Mouse (Mus musculus) urinary bladder, postnatal 4 days (tissue): ENCODE measurements around the gene Btg4.

Experiments
- DNase-seq, 2 experiments: peaks; one replicate each; pipeline ENCODE4 v3.0.0; 2021 to 2022; ENCODE audit warnings: low spot score in 2 of 2

The Btg4 gene

DNA sequence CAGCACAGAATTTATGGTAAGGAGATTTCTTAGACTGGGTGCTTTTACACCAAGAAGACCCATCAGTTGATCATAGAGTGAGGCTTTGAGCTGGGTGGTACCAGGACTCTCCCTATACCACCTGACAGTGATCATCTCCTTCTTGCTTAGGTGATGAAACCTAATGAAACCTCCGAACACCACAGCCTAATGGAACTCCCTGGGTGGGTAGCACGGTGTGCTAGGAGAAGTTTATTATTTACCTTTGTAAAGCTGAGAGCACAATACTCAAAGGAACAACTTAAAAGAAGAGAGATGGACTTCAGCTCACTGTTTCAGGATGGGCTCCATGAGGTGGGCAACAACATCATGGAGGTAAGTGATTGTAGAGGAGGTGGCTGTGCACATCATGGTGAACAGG lies at the start of gene Btg4:
Gene Btg4 (plus strand): TSS at position 301 of the 400 bp plus-strand sequence.
- no peak for DNase-seq

DNA sequence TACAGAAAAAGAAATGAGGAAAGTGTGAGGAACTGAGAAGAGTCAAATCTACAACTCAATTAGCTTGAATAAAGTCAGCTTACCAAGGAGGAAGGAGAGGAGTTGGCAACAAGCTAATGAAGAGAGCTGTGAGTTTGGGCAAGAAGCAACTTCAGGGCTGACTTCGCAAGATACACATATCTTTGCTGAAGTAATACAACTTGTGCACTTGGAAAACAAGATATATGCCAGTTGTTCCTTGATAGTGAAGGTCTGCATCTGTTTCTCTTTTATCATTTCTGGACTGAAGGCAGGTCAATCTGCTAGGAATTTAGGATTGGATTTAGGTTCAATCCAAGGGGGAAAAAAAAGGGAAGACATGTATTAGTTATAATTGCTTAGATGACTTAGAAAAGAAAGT lies 47.1 kb upstream of the Btg4 start:
- DNase-seq = no peak

DNA sequence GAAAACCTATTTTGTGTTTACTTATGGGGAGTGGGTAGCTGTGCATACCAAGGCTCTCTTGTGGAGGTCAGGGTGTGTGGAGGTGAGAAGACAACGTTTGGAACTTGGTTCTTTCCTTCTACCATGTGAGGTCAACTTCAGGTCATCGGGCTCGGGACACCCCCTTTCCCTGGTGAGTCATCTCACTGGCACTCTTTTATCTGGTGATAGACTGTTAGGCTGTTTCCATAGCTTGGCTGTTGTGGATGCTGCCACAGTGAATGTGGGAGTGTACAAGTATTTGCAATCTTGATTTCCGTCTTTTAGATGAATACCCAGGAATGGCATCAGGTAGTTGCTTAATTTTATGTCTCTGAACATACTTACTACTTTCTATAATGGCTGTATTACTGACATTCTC lies 45.0 kb upstream of the Btg4 start:
- peak in 1 of 2 experiments; percentile 22 for DNase-seq

DNA sequence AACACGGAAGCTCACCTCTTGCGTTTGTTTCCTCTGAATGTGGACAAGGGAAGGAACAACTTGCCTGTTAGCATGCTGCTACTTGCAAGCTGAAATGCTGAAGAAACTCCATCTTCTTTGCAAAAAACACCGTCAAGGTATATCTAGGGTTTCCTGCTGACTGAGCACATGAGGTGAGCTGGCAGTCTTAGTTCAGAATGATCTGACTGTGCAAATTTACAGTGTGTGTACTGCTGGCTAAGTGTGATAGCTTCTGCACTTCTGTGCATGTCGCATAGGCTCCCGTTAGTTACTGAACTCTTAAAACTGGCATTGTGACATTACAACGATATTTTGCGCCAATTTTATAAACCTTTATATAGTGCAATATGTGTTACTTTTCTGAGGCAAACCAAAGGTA lies 41.0 kb upstream of the Btg4 start:
- DNase-seq = no peak

DNA sequence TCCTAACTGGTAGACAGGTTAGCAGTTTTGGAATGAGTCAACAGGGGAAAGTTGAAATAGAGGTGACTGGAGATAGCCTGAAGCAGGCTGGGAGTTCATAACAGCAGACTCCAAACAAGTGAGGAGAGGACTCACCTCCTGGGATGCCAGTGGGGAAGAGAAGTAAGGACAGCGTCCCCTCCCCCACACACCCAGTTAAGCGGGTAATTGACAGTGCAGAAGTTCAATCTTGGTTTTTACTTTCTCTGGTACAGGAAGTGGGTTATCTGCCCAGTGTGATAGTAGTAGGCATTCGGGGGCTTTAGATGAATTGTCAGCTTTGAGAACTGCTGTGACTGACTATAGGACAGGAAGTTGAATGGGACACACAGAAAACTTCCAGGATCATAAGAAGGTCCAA lies 40.4 kb upstream of the Btg4 start:
- no peak for DNase-seq

DNA sequence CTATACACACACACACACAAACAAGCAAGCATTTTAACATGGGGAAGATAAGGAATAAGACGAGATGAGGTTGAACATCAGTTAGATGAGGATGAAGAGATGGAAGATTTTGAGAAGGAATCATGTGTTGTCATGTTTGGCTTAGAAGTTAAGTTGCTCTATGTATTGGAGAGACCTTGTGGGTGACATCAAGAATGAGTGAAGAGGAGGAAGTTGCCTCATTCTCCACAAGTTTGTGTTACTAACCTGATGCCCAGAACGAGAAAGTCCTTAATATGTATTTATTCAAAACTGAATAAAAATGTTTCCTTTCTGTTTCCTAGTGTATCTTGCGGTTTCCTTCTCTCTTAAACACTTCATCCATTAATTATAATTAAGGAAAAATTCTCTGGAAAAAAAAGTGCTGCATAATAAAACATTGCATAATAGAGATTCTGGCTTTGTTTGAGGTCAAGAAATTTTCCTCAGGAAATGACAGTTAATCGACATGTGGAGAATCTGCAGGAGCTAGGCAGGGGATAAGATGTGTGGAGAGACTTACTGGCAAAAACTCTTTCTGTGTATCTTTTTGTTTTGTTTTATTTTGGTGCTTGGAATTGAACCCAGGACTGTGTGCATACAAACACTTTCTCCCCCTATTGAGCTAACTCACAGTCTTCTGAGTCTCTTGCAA lies 39.4 kb upstream of the Btg4 start:
- no peak for DNase-seq

DNA sequence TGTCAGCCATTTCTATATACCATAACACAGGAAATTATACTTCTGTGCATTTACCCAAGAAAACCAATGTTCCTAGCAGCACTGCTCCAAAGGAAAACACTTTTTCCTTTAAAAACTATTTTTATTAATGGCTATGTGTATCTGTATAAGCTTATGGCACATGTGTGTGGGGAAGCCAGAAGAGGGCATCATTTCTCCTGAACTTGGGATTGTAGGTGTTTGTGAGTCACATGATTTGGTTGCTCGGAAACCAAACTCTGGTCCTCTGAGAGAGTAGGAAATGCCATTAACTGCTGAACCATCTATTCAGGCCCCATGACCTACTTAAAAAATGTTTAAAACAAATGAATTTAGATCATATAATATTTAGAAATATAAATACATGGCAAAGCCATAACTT lies 33.7 kb upstream of the Btg4 start:
- no peak for DNase-seq

DNA sequence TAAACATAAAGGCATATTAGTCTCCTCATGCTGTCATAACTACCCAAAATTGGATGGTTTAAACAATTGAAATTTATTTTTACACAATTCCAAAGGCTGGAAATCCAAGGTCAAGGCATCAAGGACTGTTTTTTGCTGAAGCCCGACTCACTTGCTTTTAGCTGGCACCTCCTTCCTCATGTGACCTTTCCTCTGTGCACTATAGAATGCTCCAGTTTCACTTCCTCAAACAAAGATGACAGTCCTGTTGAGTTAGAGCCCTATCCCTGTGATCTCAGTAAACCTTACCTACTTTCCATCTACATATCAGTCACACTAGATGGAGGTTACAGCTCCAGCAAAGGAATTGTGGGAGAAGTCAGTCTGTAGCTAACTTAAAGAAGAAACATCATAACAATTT lies 30.6 kb upstream of the Btg4 start:
- DNase-seq = no peak

DNA sequence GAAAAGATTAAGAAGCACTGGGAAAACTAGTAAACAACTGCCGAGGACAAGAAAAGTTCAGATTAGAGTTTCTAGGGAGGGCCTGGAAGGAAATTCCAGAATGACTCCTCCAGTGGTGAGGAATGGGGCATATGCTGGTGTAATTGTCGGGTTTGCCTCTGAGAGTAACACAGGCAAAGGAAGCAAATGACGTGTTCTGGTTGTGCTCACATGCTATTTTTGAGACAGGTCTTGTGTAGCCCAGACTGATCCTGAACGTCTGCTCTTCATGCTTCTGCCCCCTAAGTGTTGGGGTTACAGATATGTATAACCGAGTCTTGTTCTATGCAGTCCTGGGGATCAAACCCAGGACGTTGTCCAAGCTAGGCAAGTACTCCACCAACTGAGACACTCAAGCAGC lies 29.1 kb upstream of the Btg4 start:
- DNase-seq = no peak

DNA sequence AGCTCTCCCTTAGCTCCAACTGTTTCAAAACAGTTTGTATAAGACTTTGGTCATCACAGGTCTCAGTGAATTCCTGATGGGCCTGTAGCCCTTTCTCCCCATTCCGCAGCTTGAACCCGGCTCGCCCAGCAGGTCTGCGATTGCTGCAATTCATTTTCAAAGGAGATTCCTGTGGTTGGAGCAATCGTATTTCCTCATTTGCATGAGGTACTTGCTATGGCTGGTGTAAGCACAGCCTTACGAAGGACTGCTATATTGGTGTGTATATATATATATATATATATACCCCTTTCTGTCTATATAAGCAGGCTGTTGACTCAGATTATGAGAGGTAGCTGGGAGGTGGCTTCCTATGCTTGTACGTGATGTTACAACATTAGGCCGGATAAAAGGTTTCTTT lies 28.4 kb upstream of the Btg4 start:
- DNase-seq = no peak

DNA sequence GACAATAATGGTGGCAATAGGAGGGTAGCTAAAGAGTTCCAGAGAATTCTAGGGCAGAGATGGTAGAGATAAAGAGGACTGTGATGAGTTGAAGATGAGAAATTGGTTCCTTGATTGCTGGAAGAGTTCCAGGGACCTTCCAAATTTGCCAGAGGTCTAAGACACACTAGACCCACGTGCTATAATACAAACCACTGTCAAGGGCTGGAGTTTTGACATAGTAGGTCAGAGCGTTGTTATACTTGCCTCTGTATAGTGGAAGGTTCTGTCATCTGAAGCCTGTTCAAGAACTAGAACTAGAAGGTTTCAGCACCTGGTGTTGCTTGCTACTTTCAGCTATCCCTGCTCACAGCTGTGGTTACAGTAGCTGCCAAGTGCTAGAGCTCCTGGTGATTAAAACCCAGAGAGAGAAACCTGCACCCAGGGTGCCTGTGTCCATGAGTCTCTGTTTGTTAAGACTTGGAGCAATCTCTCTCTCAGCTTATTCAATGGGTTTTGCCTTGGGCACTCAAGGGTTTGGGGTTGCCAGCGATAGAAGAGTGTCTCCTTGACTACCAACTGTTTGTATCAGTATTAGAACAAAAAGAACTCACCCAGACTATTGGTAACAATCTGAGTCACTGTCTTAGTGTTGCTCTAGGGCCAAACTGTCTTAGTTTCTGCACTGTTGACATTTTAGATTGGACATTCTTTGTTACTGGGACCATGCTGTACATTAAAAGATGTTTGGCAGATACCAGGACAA lies 27.7 kb upstream of the Btg4 start:
- no peak for DNase-seq

DNA sequence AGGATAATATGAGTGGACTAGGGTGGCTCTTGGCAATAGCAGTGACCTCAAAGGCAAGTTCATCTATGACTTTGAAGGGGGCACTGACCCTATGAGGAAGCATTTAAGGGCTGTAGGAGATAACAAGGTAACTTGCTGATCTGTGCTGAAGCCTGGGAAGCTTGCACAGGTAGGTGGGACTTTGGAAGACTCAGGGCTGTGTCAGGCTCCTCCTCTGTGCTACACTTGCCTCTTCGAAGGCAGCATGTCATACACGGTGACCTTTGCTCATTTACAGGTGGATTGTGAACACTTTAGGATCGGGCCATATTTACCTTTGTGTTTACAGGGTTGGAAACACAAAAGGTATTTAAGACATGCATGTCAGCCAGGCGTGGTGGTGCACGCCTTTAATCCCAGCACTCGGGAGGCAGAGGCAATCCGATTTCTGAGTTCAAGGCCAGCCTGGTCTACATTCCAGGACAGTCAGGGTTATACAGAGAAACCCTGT lies 19.2 kb upstream of the Btg4 start:
- no peak for DNase-seq

DNA sequence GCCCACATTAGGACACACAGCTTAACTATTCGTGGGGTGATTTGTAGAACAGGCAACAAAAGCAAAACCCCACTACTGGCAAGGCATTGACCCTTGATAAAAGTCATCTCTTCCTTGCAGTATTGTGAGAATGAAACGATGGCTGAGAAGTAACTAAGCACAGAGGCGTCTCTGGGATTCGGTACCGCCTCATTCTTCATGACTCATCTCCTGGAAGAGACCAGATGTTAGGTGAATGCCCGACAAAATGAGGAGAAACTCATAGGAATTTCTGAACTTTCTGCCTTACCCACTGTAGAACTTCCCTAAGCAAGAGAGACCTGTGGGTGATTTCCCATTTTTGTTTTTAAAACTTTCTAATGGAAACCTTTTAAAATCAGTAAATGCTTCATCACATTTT lies 18.6 kb upstream of the Btg4 start:
- no peak for DNase-seq

DNA sequence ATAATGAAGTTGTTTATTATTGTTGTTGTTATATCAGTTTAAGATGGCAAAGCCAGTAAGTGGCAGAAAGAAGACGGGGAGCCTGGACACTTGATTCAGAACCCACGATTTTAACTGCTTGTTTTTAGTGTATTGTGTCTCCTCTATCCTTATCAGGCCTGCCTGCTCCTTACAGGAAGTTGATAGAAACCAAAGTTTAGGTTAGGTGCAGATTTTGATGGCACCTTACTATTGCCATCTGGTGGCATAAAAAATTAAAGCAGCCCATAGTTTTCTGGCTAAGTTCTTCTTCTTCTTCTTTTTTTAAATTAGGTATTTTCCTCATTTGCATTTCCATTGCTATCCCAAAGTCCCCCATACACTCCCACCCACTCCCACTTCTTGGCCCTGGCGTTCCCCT lies 8.5 kb upstream of the Btg4 start:
- no peak for DNase-seq

DNA sequence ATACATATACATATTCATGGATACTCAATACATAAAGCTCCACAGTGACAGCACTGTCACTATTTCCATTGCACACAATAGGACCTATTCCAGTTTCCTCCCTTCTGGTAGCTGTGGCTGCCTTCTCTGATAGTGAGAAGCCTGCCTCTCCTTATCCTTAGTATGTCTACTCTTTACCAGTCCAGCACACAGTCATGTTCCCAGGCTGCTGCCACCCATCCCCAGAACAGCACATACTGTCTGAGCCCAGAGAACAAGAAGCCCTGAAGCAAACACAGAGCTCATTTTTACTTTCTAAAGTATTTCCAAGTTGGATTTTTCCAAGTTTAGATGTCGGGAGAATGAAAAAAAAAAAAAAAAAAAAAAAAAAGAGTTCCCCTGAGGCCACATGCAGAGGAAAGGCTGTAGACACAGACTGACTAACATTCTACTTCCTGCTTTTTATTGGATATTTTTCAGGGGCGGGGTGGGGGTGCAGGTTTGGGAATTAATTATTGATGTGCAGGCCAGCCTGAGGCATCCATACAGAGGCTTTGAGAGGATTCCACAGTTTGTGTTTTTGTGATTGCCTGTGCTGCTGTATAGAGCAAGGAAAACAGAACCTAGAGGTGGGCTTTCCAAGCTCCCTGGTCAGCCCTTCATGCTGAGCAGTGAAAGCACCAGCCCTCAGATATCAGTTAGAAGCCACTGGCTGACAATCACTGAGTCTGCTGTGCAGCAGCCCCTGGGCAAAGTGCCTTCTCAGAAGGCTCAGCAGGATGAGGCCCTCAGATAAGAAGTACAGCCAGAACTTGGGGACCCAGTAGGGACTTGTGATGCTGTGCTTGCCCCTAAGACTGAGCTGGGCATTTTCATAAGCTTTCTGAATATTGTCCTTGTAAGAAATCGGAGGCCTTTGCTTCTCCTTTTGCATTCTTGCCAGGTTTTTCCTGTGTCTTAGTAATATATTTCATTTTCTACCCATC lies 4.1 kb upstream of the Btg4 start:
- DNase-seq = no peak

DNA sequence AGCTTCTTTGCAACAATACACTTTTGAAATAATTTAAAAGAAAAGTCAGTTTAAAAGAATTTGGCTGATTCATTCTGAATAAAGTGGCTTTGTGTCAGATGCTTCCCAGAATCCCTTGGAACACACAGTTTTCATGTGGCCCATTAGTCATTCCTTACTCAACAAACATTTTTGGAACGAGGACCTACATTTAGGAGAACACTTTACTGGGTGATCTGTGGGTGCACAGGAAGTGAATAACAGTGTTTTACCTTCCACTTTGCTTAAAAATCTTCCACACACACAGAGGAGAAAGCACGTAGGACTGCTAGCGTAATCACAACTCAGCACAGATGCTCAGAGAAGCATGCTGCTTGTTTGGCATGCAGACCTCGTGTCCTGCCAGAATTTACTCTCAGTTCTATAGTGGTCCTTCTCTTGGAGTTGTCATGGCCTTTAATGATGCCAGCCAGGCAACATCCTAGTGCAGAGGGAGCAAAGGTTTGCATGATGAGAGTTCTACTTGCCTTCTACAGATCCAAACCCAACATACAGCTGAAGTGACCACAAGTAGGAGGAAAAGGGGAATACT lies 1.7 kb upstream of the Btg4 start:
- no peak for DNase-seq

DNA sequence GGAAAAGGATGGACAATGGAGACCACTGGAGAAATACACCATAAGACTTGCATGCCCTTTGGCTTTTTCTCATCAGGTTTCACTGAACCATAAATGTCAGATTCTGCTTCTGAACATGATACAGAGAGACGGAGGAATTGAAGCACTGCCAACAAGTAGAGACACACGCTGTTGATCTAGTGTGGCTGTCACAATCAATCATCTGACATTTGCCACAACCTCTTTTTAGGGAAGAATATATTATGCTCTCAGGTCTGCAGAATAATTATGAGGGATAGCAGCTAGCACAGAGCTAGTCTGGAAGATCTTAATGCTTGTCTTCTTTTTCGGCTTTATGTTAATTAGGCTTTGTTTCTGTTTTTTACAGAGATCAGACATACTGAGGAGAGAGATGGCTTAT lies 7.5 kb downstream of the Btg4 start:
- no peak for DNase-seq

DNA sequence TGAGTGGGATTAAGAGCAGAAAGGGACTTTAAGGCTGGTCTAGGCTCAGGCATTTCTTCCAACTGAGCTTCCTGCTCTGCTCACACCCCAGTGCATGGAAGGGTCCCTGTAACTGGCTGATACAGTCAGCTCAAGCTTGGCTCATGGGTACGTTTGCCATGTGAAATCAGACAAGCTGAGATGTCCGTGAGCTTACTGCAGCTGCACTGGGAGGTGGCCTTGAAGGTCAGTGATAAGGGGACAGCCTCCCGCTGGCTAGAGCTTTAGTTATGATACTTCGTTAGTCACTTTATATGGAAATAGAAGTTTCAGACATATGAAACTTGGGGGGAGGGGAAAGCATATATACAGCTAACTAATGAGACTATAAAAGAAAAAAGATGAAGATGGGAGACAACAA lies 10.1 kb downstream of the Btg4 start:
- DNase-seq = no peak

DNA sequence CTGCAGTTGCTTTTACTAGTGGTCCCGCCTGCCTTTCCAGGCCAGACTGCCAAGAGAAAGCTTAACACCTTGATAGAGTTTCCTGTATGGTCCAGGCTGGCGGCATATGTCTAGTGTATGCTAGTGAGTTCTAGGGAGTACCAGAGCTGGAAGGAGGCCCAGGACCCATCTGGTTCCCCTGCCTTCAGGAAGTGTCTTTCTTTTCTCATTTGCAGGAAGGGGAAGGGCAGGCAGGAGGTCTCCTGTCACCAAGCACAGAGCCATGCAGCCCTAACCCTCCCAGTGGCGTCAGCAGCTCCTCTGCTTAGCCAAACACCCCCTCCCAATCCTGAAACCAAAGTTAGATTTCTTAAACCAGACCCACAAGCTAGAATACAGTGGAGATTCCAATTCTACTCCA lies 15.1 kb downstream of the Btg4 start:
- DNase-seq = no peak

DNA sequence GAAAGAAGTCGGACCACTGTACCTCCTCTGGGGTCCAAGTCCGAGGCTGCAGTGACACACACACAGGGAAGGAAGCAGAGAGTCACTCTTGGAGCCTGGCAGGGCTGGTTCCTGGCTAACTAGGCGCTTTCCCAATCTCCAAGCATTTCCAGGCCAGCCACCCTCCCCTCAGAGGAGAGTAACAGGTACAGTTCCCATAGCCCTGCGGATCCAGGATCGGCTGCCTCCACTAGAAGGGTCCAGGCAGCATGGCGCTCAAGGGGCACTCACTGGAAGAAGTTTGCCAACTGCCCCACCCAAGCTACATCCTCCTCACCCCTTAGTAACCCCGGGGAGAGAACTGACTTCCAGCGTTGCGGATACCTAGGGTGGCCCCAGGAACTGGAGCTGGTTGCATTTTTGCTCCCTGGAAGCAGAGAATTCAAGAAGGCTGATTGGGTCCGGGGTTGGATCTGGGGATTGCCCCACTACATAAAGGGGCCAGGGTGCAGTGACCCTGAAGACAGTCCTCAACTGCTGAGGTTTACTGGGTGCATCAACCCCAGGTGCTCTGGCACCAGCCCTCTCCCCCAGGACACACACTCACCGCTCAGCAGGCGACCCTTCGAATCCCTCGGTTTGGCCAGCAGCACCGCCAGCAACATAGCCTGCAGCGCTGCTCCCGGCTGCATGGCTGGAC lies 15.7 kb downstream of the Btg4 start:
- DNase-seq = no peak

DNA sequence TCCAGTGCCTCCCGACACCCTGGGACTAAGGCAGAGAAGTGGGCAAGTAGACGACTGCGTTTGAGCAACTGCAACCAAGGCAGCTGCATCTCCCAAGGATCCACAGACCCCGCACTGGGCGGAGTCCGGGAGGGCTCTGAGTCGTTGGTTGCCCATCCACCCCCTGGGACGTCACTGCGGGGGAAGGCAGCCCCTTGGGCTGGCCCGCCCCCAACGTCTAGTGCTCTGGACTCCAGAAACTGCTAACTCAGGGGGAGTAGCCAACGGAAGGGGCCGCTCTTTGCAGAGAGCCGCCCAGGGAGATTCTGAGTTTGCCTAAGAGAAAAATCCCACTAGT lies 16.2 kb downstream of the Btg4 start, which contains the start of gene Layn:
Gene Layn (minus strand): TSS at position 116 of the 337 bp plus-strand sequence.
- DNase-seq = peak; percentile 88
